Mouse (Mus musculus): ENCODE measurements around the gene Sarnp. TPM values are rescaled to one million over a fixed set of nuclear protein-coding genes. Genes with fewer than 3 reads are reported as not detected.
A peak's percentile ranks its signal among the peaks of the same experiment; 100 is the strongest.

Sarnp gene
- 229 and 250 TPM in 2 replicates for polyA plus RNA-seq (2014; fragmentation: Nextera tagmentation; extraction: Ambion mirVana)

GRCm38 (mm10) chr10:128817033-128817432 is at the start of gene Sarnp:
TSS of gene Sarnp (plus strand) at chr10:128817333.
- Histone ChIP-seq H3K9ac (ENCODE audit: low read depth, low read length) (no peak within 1 kb of the TSS), H3K4me2 (no peak within 1 kb of the TSS), H3K4me1 (replicated peaks; ENCODE audit: control insufficient read depth, insufficient read depth, low read length) (peaks cover 4% of the 10 kb centered on the region; the same call in 1 of the 2 replicates), H3K9me3 (ENCODE audit: control insufficient read depth, low read length) (no peaks in the 10 kb centered on the region), H3K4me3 (ENCODE audit: low read depth, low read length) (no peak within 1 kb of the TSS), H3K27ac (ENCODE audit: low read depth, low read length) (no peak within 1 kb of the TSS), H3K36me3 (ENCODE audit: control insufficient read depth, insufficient read depth, low read length) (peaks cover 28% of the 10 kb centered on the region), H3K27me3 (replicated peaks; ENCODE audit: control insufficient read depth, insufficient read depth, low read length) (no peaks in the 10 kb centered on the region)
- no peak for DNase-seq (ENCODE audit: low spot score)
- 91% methylated on average over 13 of the region's 13 CpGs for WGBS
- ATAC-seq (replicated peaks; ENCODE audit: low FRiP score), result no peak

- peak; percentile 43; the same call in 1 of the 2 replicates for ATAC-seq (replicated peaks; ENCODE audit: low FRiP score)
- 61% methylated on average over 2 of the region's 2 CpGs for WGBS
Measured at GRCm38 (mm10) chr10:128772895-128773294, 44.2 kb upstream of the Sarnp start.

GRCm38 (mm10) chr10:128773685-128774084 is 43.4 kb upstream of the Sarnp start:
- Histone ChIP-seq H3K27ac (ENCODE audit: low read depth, low read length) (no peak overlapping the region), H3K4me3 (ENCODE audit: low read depth, low read length) (no peak overlapping the region), H3K9me3 (ENCODE audit: control insufficient read depth, low read length) (no peaks in the 10 kb centered on the region), H3K36me3 (ENCODE audit: control insufficient read depth, insufficient read depth, low read length) (no peaks in the 10 kb centered on the region), H3K4me2 (no peak overlapping the region), H3K9ac (ENCODE audit: low read depth, low read length) (no peak overlapping the region), H3K4me1 (replicated peaks; ENCODE audit: control insufficient read depth, insufficient read depth, low read length) (peaks cover 3% of the 10 kb centered on the region; the same call in 1 of the 2 replicates), H3K27me3 (replicated peaks; ENCODE audit: control insufficient read depth, insufficient read depth, low read length) (no peaks in the 10 kb centered on the region)
- 25% methylated on average over 5 of the region's 5 CpGs for WGBS
- ATAC-seq (replicated peaks; ENCODE audit: low FRiP score) (0 out of 2 replicates have a peak, but pooled peaks have one; percentile 37), DNase-seq (ENCODE audit: low spot score) (no peak)

More at GRCm38 (mm10) chr10:128772895-128773294, 44.2 kb upstream of the Sarnp start:
- Histone ChIP-seq H3K27me3 (replicated peaks; ENCODE audit: control insufficient read depth, insufficient read depth, low read length) (no peaks in the 10 kb centered on the region), H3K27ac (ENCODE audit: low read depth, low read length) (no peak overlapping the region), H3K4me2 (no peak overlapping the region), H3K36me3 (ENCODE audit: control insufficient read depth, insufficient read depth, low read length) (no peaks in the 10 kb centered on the region), H3K4me1 (replicated peaks; ENCODE audit: control insufficient read depth, insufficient read depth, low read length) (peaks cover 3% of the 10 kb centered on the region; the same call in 1 of the 2 replicates), H3K9me3 (ENCODE audit: control insufficient read depth, low read length) (no peaks in the 10 kb centered on the region), H3K9ac (ENCODE audit: low read depth, low read length) (no peak overlapping the region), H3K4me3 (ENCODE audit: low read depth, low read length) (no peak overlapping the region)
- DNase-seq (ENCODE audit: low spot score), result no peak

GRCm38 (mm10) chr10:128778441-128778840 is 38.7 kb upstream of the Sarnp start:
- no peak overlapping the region for H3K27ac ChIP-seq (ENCODE audit: low read depth, low read length)
- H3K4me2 ChIP-seq, result no peak overlapping the region
- H3K4me1 ChIP-seq (replicated peaks; ENCODE audit: control insufficient read depth, insufficient read depth, low read length), result peaks cover 3% of the 10 kb centered on the region; the same call in 1 of the 2 replicates
- DNase-seq (ENCODE audit: low spot score) (no peak), ATAC-seq (replicated peaks; ENCODE audit: low FRiP score) (no peak)
- no peaks in the 10 kb centered on the region for H3K9me3 ChIP-seq (ENCODE audit: control insufficient read depth, low read length)
- H3K4me3 ChIP-seq (ENCODE audit: low read depth, low read length), result no peak overlapping the region
- H3K36me3 ChIP-seq (ENCODE audit: control insufficient read depth, insufficient read depth, low read length), result no peaks in the 10 kb centered on the region
- H3K27me3 ChIP-seq (replicated peaks; ENCODE audit: control insufficient read depth, insufficient read depth, low read length), result no peaks in the 10 kb centered on the region
- WGBS, result 89% methylated on average over 2 of the region's 2 CpGs
- H3K9ac ChIP-seq (ENCODE audit: low read depth, low read length), result no peak overlapping the region

- WGBS, result 30% methylated on average over 8 of the region's 8 CpGs
- Histone ChIP-seq H3K36me3 (ENCODE audit: control insufficient read depth, insufficient read depth, low read length) (no peaks in the 10 kb centered on the region), H3K9ac (ENCODE audit: low read depth, low read length) (no peak overlapping the region), H3K9me3 (ENCODE audit: control insufficient read depth, low read length) (no peaks in the 10 kb centered on the region), H3K27me3 (replicated peaks; ENCODE audit: control insufficient read depth, insufficient read depth, low read length) (no peaks in the 10 kb centered on the region), H3K4me1 (replicated peaks; ENCODE audit: control insufficient read depth, insufficient read depth, low read length) (0 out of 2 replicates have a peak, but pooled peaks cover 3% of the 10 kb centered on the region), H3K27ac (ENCODE audit: low read depth, low read length) (peak overlapping the region; percentile 36; the same call in 1 of the 2 replicates), H3K4me3 (ENCODE audit: low read depth, low read length) (no peak overlapping the region), H3K4me2 (no peak overlapping the region)
- ATAC-seq (replicated peaks; ENCODE audit: low FRiP score), result peak; percentile 76
- no peak for DNase-seq (ENCODE audit: low spot score)
Measured at GRCm38 (mm10) chr10:128779011-128779795, 37.9 kb upstream of the Sarnp start.

GRCm38 (mm10) chr10:128780200-128780599 is 36.9 kb upstream of the Sarnp start:
- H3K4me2 ChIP-seq, result no peak overlapping the region
- H3K9me3 ChIP-seq (ENCODE audit: control insufficient read depth, low read length), result no peaks in the 10 kb centered on the region
- no peak overlapping the region for H3K27ac ChIP-seq (ENCODE audit: low read depth, low read length)
- H3K4me3 ChIP-seq (ENCODE audit: low read depth, low read length), result no peak overlapping the region
- 55% methylated on average over 1 of the region's 1 CpGs for WGBS
- H3K4me1 ChIP-seq (replicated peaks; ENCODE audit: control insufficient read depth, insufficient read depth, low read length), result 0 out of 2 replicates have a peak, but pooled peaks cover 3% of the 10 kb centered on the region
- no peaks in the 10 kb centered on the region for H3K27me3 ChIP-seq (replicated peaks; ENCODE audit: control insufficient read depth, insufficient read depth, low read length)
- ATAC-seq (replicated peaks; ENCODE audit: low FRiP score) (no peak), DNase-seq (ENCODE audit: low spot score) (no peak)
- no peak overlapping the region for H3K9ac ChIP-seq (ENCODE audit: low read depth, low read length)
- H3K36me3 ChIP-seq (ENCODE audit: control insufficient read depth, insufficient read depth, low read length), result no peaks in the 10 kb centered on the region

GRCm38 (mm10) chr10:128790398-128791124 is 26.6 kb upstream of the Sarnp start, which contains the start of gene Mmp19:
TSS of gene Mmp19 (plus strand) at chr10:128790910.
- H3K9ac ChIP-seq (ENCODE audit: low read depth, low read length), result no peak within 1 kb of the TSS; the same call in 1 of the 2 replicates
- peak within 1 kb of the TSS; percentile 58; the same call in 1 of the 2 replicates for H3K27ac ChIP-seq (ENCODE audit: low read depth, low read length)
- H3K4me1 ChIP-seq (replicated peaks; ENCODE audit: control insufficient read depth, insufficient read depth, low read length), result no peaks in the 10 kb centered on the region
- H3K36me3 ChIP-seq (ENCODE audit: control insufficient read depth, insufficient read depth, low read length), result no peaks in the 10 kb centered on the region
- peak within 1 kb of the TSS; percentile 31 for H3K4me3 ChIP-seq (ENCODE audit: low read depth, low read length)
- DNase-seq (ENCODE audit: low spot score), result no peak
- peak within 1 kb of the TSS; percentile 42 for H3K4me2 ChIP-seq
- peak; percentile 57 for ATAC-seq (replicated peaks; ENCODE audit: low FRiP score)
- no peaks in the 10 kb centered on the region for H3K27me3 ChIP-seq (replicated peaks; ENCODE audit: control insufficient read depth, insufficient read depth, low read length)
- no peaks in the 10 kb centered on the region for H3K9me3 ChIP-seq (ENCODE audit: control insufficient read depth, low read length)
- 64% methylated on average over 7 of the region's 7 CpGs for WGBS

GRCm38 (mm10) chr10:128792041-128792440 is 25.1 kb upstream of the Sarnp start:
- Histone ChIP-seq H3K27ac (ENCODE audit: low read depth, low read length) (no peak overlapping the region), H3K4me1 (replicated peaks; ENCODE audit: control insufficient read depth, insufficient read depth, low read length) (no peaks in the 10 kb centered on the region), H3K9ac (ENCODE audit: low read depth, low read length) (no peak overlapping the region), H3K4me2 (no peak overlapping the region), H3K9me3 (ENCODE audit: control insufficient read depth, low read length) (no peaks in the 10 kb centered on the region), H3K36me3 (ENCODE audit: control insufficient read depth, insufficient read depth, low read length) (no peaks in the 10 kb centered on the region), H3K4me3 (ENCODE audit: low read depth, low read length) (no peak overlapping the region), H3K27me3 (replicated peaks; ENCODE audit: control insufficient read depth, insufficient read depth, low read length) (no peaks in the 10 kb centered on the region)
- no peak for DNase-seq (ENCODE audit: low spot score)
- no peak for ATAC-seq (replicated peaks; ENCODE audit: low FRiP score)
